Mouse (Mus musculus) megakaryocyte, embryonic 14.5 days (primary cell): Measurements from ENCODE around the gene Stk11.

Source experiments
- FLI1 ChIP-seq: IDR thresholded peaks from 2 replicates; pipeline ENCODE4 v1.6.1; 2012; ENCODE audit warnings: low read length, inconsistent platforms, mixed read lengths
- GATA1 ChIP-seq: IDR thresholded peaks from 3 replicates; pipeline ENCODE4 v1.6.1; 2012; ENCODE audit warnings: mixed read lengths, low read length, inconsistent platforms, borderline replicate concordance

GRCm38 (mm10) chr10:80094684-80095083 lies 20.9 kb upstream of the Stk11 start:
- TF ChIP-seq GATA1, result no peak
- no peak for TF ChIP-seq FLI1
